Mouse (Mus musculus) forebrain, postnatal 0 days (tissue): ENCODE results near the gene Taf1c. TPM values are rescaled to one million over a fixed set of nuclear protein-coding genes. Genes with fewer than 3 reads are reported as not detected.

Source experiments
- ATAC-seq: fragments of 200-750 bp; cut with Nextera tagmentation; 2 replicates; pipeline ENCODE4 v1.8.0; 2017; ENCODE audit warnings: mild to moderate bottlenecking, moderate library complexity
- DNase-seq: peaks from one replicate; pipeline ENCODE4 v3.0.0-alpha.2; 2015
- H3K27ac ChIP-seq: fragments of 300-500 bp; sonication (generic); 2 replicates; pipeline ENCODE4 v1.5.1; 2014; ENCODE audit warnings: low read depth, mild to moderate bottlenecking, antibody characterized with exemption, low read length, moderate library complexity, mixed read lengths
- H3K27me3 ChIP-seq: fragments of 300-500 bp; sonication (generic); 2 replicates; pipeline ENCODE4 v1.6.1; 2014; ENCODE audit warnings: mild to moderate bottlenecking, low read length, mixed read lengths; ENCODE audit not compliant: insufficient read depth
- H3K36me3 ChIP-seq: fragments of 300-500 bp; sonication (generic); 2 replicates; pipeline ENCODE4 v1.6.1; 2014; ENCODE audit warnings: mild to moderate bottlenecking, moderate library complexity; ENCODE audit not compliant: insufficient read depth
- H3K4me1 ChIP-seq: fragments of 300-500 bp; sonication (generic); 2 replicates; pipeline ENCODE4 v1.6.1; 2014; ENCODE audit warnings: antibody characterized with exemption; ENCODE audit not compliant: insufficient read depth
- H3K4me2 ChIP-seq: fragments of 300-500 bp; sonication (generic); 2 replicates; pipeline ENCODE4 v1.6.1; 2014; ENCODE audit warnings: low read depth, mild to moderate bottlenecking, moderate library complexity
- H3K4me3 ChIP-seq: fragments of 300-500 bp; sonication (generic); 2 replicates; pipeline ENCODE4 v1.5.1; 2014; ENCODE audit warnings: low read depth, low read length, mixed read lengths
- H3K9ac ChIP-seq: fragments of 300-500 bp; sonication (generic); 2 replicates; pipeline ENCODE4 v1.6.1; 2014; ENCODE audit warnings: mild to moderate bottlenecking
- H3K9me3 ChIP-seq: fragments of 300-500 bp; sonication (generic); 2 replicates; pipeline ENCODE4 v1.6.1; 2016; ENCODE audit warnings: low read length
- CTCF ChIP-seq: sonication (generic); IDR thresholded peaks from 2 replicates; pipeline ENCODE4 v1.5.1; 2016; ENCODE audit warnings: antibody characterized with exemption, control low read depth, low read depth
- WGBS: fragments of 180-500 bp; shearing (Covaris S2); extraction: QIAGEN DNeasy Blood & Tissue Kit; methylation state at CpG from one replicate; pipeline ENCODE4 v1.1.7; 2014; 5-methylcytosine and 5-hydroxymethylcytosine counted together
- polyA plus RNA-seq: library from polyadenylated mRNA; unstranded; fragments of >200 nt; fragmentation: Nextera tagmentation; extraction: Ambion mirVana; gene quantifications from 2 replicates; pipeline ENCODE4 v1.2.1, GENCODE M21; 2015
- total RNA-seq: library from RNA; depleted of rRNA; stranded (reverse); fragments of >200 nt; gene quantifications from 2 replicates; pipeline ENCODE4 v1.2.3, GENCODE M21; 2014

The Taf1c gene
- total and polyA plus RNA-seq, 2 experiments from 2014 or later: 10.9 to 17.6 TPM

- Histone ChIP-seq H3K36me3 (no peaks in the 10 kb centered on the region), H3K27me3 (peaks cover 11% of the 10 kb centered on the region), H3K4me1 (no peaks in the 10 kb centered on the region), H3K4me2 (no peak overlapping the region), H3K27ac (no peak overlapping the region), H3K4me3 (no peak overlapping the region), H3K9ac (no peak overlapping the region), H3K9me3 (no peaks in the 10 kb centered on the region)
- DNase-seq: no peak
- WGBS: 17% methylated on average over 14 of the region's 14 CpGs
- no peak for TF ChIP-seq CTCF
- no peak for ATAC-seq
Measured at GRCm38 (mm10) chr8:119634616-119635336, 29.8 kb upstream of the Taf1c start.

- H3K4me3 ChIP-seq: no peak overlapping the region
- no peak for ATAC-seq
- no peaks in the 10 kb centered on the region for H3K36me3 ChIP-seq
- no peak for TF ChIP-seq CTCF
- WGBS: 58% methylated on average over 29 of the region's 29 CpGs
- H3K4me1 ChIP-seq: no peaks in the 10 kb centered on the region
- H3K27ac ChIP-seq: no peak overlapping the region
- H3K9ac ChIP-seq: no peak overlapping the region
- H3K9me3 ChIP-seq: no peaks in the 10 kb centered on the region
- DNase-seq: no peak
- H3K27me3 ChIP-seq: peaks cover 11% of the 10 kb centered on the region
- H3K4me2 ChIP-seq: no peak overlapping the region
Measured at GRCm38 (mm10) chr8:119632909-119633308, 27.9 kb upstream of the Taf1c start.

- Histone ChIP-seq H3K27ac (no peak overlapping the region), H3K9me3 (no peaks in the 10 kb centered on the region), H3K4me3 (no peak overlapping the region), H3K4me2 (no peak overlapping the region), H3K9ac (no peak overlapping the region), H3K4me1 (no peaks in the 10 kb centered on the region), H3K36me3 (no peaks in the 10 kb centered on the region), H3K27me3 (peaks cover 11% of the 10 kb centered on the region)
- no peak for ATAC-seq
- 88% methylated on average over 9 of the region's 9 CpGs for WGBS
- no peak for DNase-seq
- TF ChIP-seq CTCF: no peak
Measured at GRCm38 (mm10) chr8:119632246-119632645, 27.2 kb upstream of the Taf1c start.

GRCm38 (mm10) chr8:119630841-119631240 is 25.8 kb upstream of the Taf1c start:
- Histone ChIP-seq H3K4me2 (no peak overlapping the region), H3K36me3 (no peaks in the 10 kb centered on the region), H3K9me3 (no peaks in the 10 kb centered on the region), H3K27ac (no peak overlapping the region), H3K4me1 (no peaks in the 10 kb centered on the region), H3K4me3 (no peak overlapping the region), H3K27me3 (peaks cover 11% of the 10 kb centered on the region), H3K9ac (no peak overlapping the region)
- WGBS: 58% methylated on average over 3 of the region's 3 CpGs
- no peak for DNase-seq
- no peak for ATAC-seq
- no peak for TF ChIP-seq CTCF

GRCm38 (mm10) chr8:119627613-119628359 is 22.8 kb upstream of the Taf1c start:
- H3K9me3 ChIP-seq: no peaks in the 10 kb centered on the region
- H3K4me1 ChIP-seq: no peaks in the 10 kb centered on the region
- WGBS: 55% methylated on average over 10 of the region's 10 CpGs
- no peak overlapping the region for H3K9ac ChIP-seq
- H3K4me2 ChIP-seq: no peak overlapping the region
- no peaks in the 10 kb centered on the region for H3K27me3 ChIP-seq
- H3K36me3 ChIP-seq: no peaks in the 10 kb centered on the region
- no peak for DNase-seq
- no peak overlapping the region for H3K27ac ChIP-seq
- ATAC-seq: no peak
- H3K4me3 ChIP-seq: no peak overlapping the region
- no peak for TF ChIP-seq CTCF

- DNase-seq: no peak
- TF ChIP-seq CTCF: no peak
- Histone ChIP-seq H3K4me3 (no peak overlapping the region), H3K36me3 (no peaks in the 10 kb centered on the region), H3K27me3 (no peaks in the 10 kb centered on the region), H3K9me3 (no peaks in the 10 kb centered on the region), H3K9ac (no peak overlapping the region), H3K4me2 (no peak overlapping the region), H3K27ac (no peak overlapping the region), H3K4me1 (no peaks in the 10 kb centered on the region)
- no peak for ATAC-seq
- 80% methylated on average over 7 of the region's 7 CpGs for WGBS
Measured at GRCm38 (mm10) chr8:119627199-119627598, 22.2 kb upstream of the Taf1c start.

- TF ChIP-seq CTCF: no peak
- WGBS: 83% methylated on average over 22 of the region's 22 CpGs
- no peaks in the 10 kb centered on the region for H3K9me3 ChIP-seq
- ATAC-seq (no peak), DNase-seq (no peak)
- H3K36me3 ChIP-seq: no peaks in the 10 kb centered on the region
- H3K27ac ChIP-seq: no peak overlapping the region
- no peak overlapping the region for H3K4me3 ChIP-seq
- H3K27me3 ChIP-seq: no peaks in the 10 kb centered on the region
- H3K4me1 ChIP-seq: no peaks in the 10 kb centered on the region
- H3K4me2 ChIP-seq: no peak overlapping the region
- no peak overlapping the region for H3K9ac ChIP-seq
Measured at GRCm38 (mm10) chr8:119625788-119626187, 20.8 kb upstream of the Taf1c start.
